Mouse (Mus musculus) intestine, embryonic 15.5 days (tissue): ENCODE results near the gene Prkce. TPM values are rescaled to one million over a fixed set of nuclear protein-coding genes. Genes with fewer than 3 reads are reported as not detected.

Experiments used
- ATAC-seq: fragments of 200-750 bp; cut with Nextera tagmentation; 2 replicates; pipeline ENCODE4 v1.8.0; 2017; ENCODE audit warnings: moderate TSS enrichment, moderate library complexity
- H3K27ac ChIP-seq: fragments of 300-500 bp; sonication (generic); 2 replicates; pipeline ENCODE4 v1.5.1; 2015; ENCODE audit warnings: mild to moderate bottlenecking, inconsistent platforms
- H3K27me3 ChIP-seq: fragments of 300-500 bp; sonication (generic); replicated peaks from 2 replicates; pipeline ENCODE4 v1.6.1; 2015; ENCODE audit warnings: inconsistent platforms
- H3K36me3 ChIP-seq: fragments of 300-500 bp; sonication (generic); 2 replicates; pipeline ENCODE4 v1.6.1; 2015; ENCODE audit warnings: inconsistent platforms
- H3K4me1 ChIP-seq: fragments of 300-500 bp; sonication (generic); replicated peaks from 2 replicates; pipeline ENCODE4 v1.6.1; 2015; ENCODE audit warnings: inconsistent platforms
- H3K4me2 ChIP-seq: fragments of 300-500 bp; sonication (generic); replicated peaks from 2 replicates; pipeline ENCODE4 v1.6.1; 2015; ENCODE audit warnings: mild to moderate bottlenecking, inconsistent platforms
- H3K4me3 ChIP-seq: fragments of 300-500 bp; sonication (generic); replicated peaks from 2 replicates; pipeline ENCODE4 v1.5.1; 2015; ENCODE audit warnings: inconsistent platforms
- H3K9ac ChIP-seq: fragments of 300-500 bp; sonication (generic); 2 replicates; pipeline ENCODE4 v1.6.1; 2015; ENCODE audit warnings: inconsistent platforms
- H3K9me3 ChIP-seq: fragments of 300-500 bp; sonication (generic); 2 replicates; pipeline ENCODE4 v1.6.1; 2016; ENCODE audit warnings: inconsistent platforms
- WGBS: fragments of 180-500 bp; shearing (Covaris S2); methylation state at CpG from one replicate; pipeline ENCODE4 v1.1.7; 2015; 5-methylcytosine and 5-hydroxymethylcytosine counted together
- polyA plus RNA-seq: library from polyadenylated mRNA; unstranded; fragments of >200 nt; fragmentation: Nextera tagmentation; extraction: Ambion mirVana; gene quantifications from 2 replicates; pipeline ENCODE4 v1.2.1, GENCODE M21; 2015

The Prkce gene
- polyA plus RNA-seq, 1 experiment from 2014 or later = 6.6 TPM

- 0 out of 2 replicates have a peak, but pooled peaks cover 4% of the 10 kb centered on the region for H3K4me1 ChIP-seq
- no peak overlapping the region for H3K27ac ChIP-seq
- no peak overlapping the region for H3K4me2 ChIP-seq
- no peaks in the 10 kb centered on the region for H3K36me3 ChIP-seq
- no peak overlapping the region for H3K4me3 ChIP-seq
- no peaks in the 10 kb centered on the region for H3K9me3 ChIP-seq
- 70% methylated on average over 8 of the region's 8 CpGs for WGBS
- H3K9ac ChIP-seq = no peak overlapping the region
- H3K27me3 ChIP-seq = no peaks in the 10 kb centered on the region
- no peak for ATAC-seq
Measured at GRCm38 (mm10) chr17:86405644-86406043, 238.1 kb downstream of the Prkce start.

- WGBS = 78% methylated on average over 8 of the region's 8 CpGs
- Histone ChIP-seq H3K27ac (no peak overlapping the region), H3K36me3 (no peaks in the 10 kb centered on the region), H3K4me3 (no peak overlapping the region), H3K9ac (no peak overlapping the region), H3K4me2 (no peak overlapping the region), H3K27me3 (no peaks in the 10 kb centered on the region), H3K9me3 (no peaks in the 10 kb centered on the region), H3K4me1 (peaks cover 13% of the 10 kb centered on the region; the same call in 1 of the 2 replicates)
- ATAC-seq = no peak
Measured at GRCm38 (mm10) chr17:86407921-86408613, 240.5 kb downstream of the Prkce start.

- 84% methylated on average over 5 of the region's 5 CpGs for WGBS
- H3K4me3 ChIP-seq = no peak overlapping the region
Measured at GRCm38 (mm10) chr17:86408614-86409006, 241.0 kb downstream of the Prkce start.

GRCm38 (mm10) chr17:86409485-86409884 is 241.9 kb downstream of the Prkce start:
- ATAC-seq = no peak
- Histone ChIP-seq H3K36me3 (no peaks in the 10 kb centered on the region), H3K9me3 (no peaks in the 10 kb centered on the region), H3K9ac (no peak overlapping the region), H3K4me1 (peaks cover 13% of the 10 kb centered on the region; the same call in 1 of the 2 replicates), H3K4me3 (no peak overlapping the region), H3K4me2 (no peak overlapping the region), H3K27ac (no peak overlapping the region), H3K27me3 (no peaks in the 10 kb centered on the region)
- 87% methylated on average over 8 of the region's 8 CpGs for WGBS

More at GRCm38 (mm10) chr17:86408614-86409006, 241.0 kb downstream of the Prkce start:
- peaks cover 13% of the 10 kb centered on the region; the same call in 1 of the 2 replicates for H3K4me1 ChIP-seq
- H3K9me3 ChIP-seq = no peaks in the 10 kb centered on the region
- no peak overlapping the region for H3K9ac ChIP-seq
- H3K27me3 ChIP-seq = no peaks in the 10 kb centered on the region
- no peak for ATAC-seq
- H3K4me2 ChIP-seq = no peak overlapping the region
- H3K27ac ChIP-seq = no peak overlapping the region
- H3K36me3 ChIP-seq = no peaks in the 10 kb centered on the region

- 65% methylated on average over 12 of the region's 12 CpGs for WGBS
- H3K27ac ChIP-seq = no peak overlapping the region
- H3K36me3 ChIP-seq = no peaks in the 10 kb centered on the region
Measured at GRCm38 (mm10) chr17:86410496-86410895, 242.9 kb downstream of the Prkce start.

GRCm38 (mm10) chr17:86412141-86412540 is 244.6 kb downstream of the Prkce start:
- H3K36me3 ChIP-seq = no peaks in the 10 kb centered on the region
- no peaks in the 10 kb centered on the region for H3K27me3 ChIP-seq
- no peak overlapping the region for H3K4me2 ChIP-seq
- H3K4me3 ChIP-seq = no peak overlapping the region
- H3K27ac ChIP-seq = no peak overlapping the region
- peaks cover 9% of the 10 kb centered on the region; the same call in 1 of the 2 replicates for H3K4me1 ChIP-seq
- ATAC-seq = peak; percentile 71
- H3K9me3 ChIP-seq = no peaks in the 10 kb centered on the region
- WGBS = 55% methylated on average over 6 of the region's 6 CpGs
- no peak overlapping the region for H3K9ac ChIP-seq

More at GRCm38 (mm10) chr17:86410496-86410895, 242.9 kb downstream of the Prkce start:
- peaks cover 9% of the 10 kb centered on the region; the same call in 1 of the 2 replicates for H3K4me1 ChIP-seq
- no peak for ATAC-seq
- no peak overlapping the region for H3K9ac ChIP-seq
- H3K27me3 ChIP-seq = no peaks in the 10 kb centered on the region
- H3K9me3 ChIP-seq = no peaks in the 10 kb centered on the region
- H3K4me3 ChIP-seq = no peak overlapping the region
- no peak overlapping the region for H3K4me2 ChIP-seq

- Histone ChIP-seq H3K36me3 (no peaks in the 10 kb centered on the region), H3K9me3 (no peaks in the 10 kb centered on the region; the same call in 1 of the 2 replicates), H3K9ac (no peak overlapping the region), H3K27me3 (no peaks in the 10 kb centered on the region), H3K4me2 (no peak overlapping the region), H3K27ac (no peak overlapping the region), H3K4me3 (no peak overlapping the region), H3K4me1 (peaks cover 9% of the 10 kb centered on the region; the same call in 1 of the 2 replicates)
- ATAC-seq = no peak
- 76% methylated on average over 8 of the region's 8 CpGs for WGBS
Measured at GRCm38 (mm10) chr17:86414608-86415007, 247.0 kb downstream of the Prkce start.

GRCm38 (mm10) chr17:86415989-86416388 is 248.4 kb downstream of the Prkce start:
- ATAC-seq = no peak
- Histone ChIP-seq H3K27ac (no peak overlapping the region), H3K27me3 (no peaks in the 10 kb centered on the region), H3K4me1 (peaks cover 9% of the 10 kb centered on the region; the same call in 1 of the 2 replicates), H3K9ac (no peak overlapping the region), H3K4me3 (no peak overlapping the region), H3K9me3 (no peaks in the 10 kb centered on the region; the same call in 1 of the 2 replicates), H3K4me2 (no peak overlapping the region), H3K36me3 (no peaks in the 10 kb centered on the region)
- 80% methylated on average over 7 of the region's 7 CpGs for WGBS

DNA sequence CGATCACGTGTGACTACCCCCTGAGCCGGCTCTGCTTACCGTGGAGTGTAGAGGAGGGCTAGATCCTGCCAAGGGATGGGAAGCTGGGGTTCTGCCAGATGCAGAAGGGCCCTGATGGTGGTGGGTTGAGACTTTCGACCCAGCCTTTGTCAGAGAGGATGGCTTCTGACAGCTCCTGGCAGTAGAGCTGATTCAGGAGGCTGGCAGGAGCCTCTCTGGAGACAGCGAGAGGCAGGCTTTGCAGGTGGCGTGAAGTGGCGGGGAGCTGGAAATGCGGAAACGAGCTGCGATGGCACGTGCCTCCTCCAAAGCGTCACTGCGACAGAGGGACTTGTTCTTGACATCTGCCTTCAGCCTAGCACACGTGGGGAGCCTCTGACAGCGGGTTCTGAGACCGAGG is 250.7 kb downstream of the Prkce start:
- H3K4me3 ChIP-seq = no peak overlapping the region
- WGBS = 83% methylated on average over 17 of the region's 17 CpGs
- no peak for ATAC-seq
- no peaks in the 10 kb centered on the region; the same call in 1 of the 2 replicates for H3K9me3 ChIP-seq
- no peaks in the 10 kb centered on the region for H3K4me1 ChIP-seq
- H3K36me3 ChIP-seq = no peaks in the 10 kb centered on the region
- no peak overlapping the region for H3K4me2 ChIP-seq
- H3K9ac ChIP-seq = no peak overlapping the region
- H3K27ac ChIP-seq = no peak overlapping the region
- H3K27me3 ChIP-seq = no peaks in the 10 kb centered on the region

- peak; percentile 74; the same call in 1 of the 2 replicates for ATAC-seq
- H3K4me3 ChIP-seq = no peak overlapping the region
- no peaks in the 10 kb centered on the region for H3K27me3 ChIP-seq
- 67% methylated on average over 6 of the region's 6 CpGs for WGBS
- no peaks in the 10 kb centered on the region for H3K36me3 ChIP-seq
- H3K4me1 ChIP-seq = no peaks in the 10 kb centered on the region
- H3K27ac ChIP-seq = no peak overlapping the region
- no peak overlapping the region for H3K4me2 ChIP-seq
- no peak overlapping the region for H3K9ac ChIP-seq
- no peaks in the 10 kb centered on the region; the same call in 1 of the 2 replicates for H3K9me3 ChIP-seq
Measured at GRCm38 (mm10) chr17:86419199-86419598, 251.6 kb downstream of the Prkce start.

DNA sequence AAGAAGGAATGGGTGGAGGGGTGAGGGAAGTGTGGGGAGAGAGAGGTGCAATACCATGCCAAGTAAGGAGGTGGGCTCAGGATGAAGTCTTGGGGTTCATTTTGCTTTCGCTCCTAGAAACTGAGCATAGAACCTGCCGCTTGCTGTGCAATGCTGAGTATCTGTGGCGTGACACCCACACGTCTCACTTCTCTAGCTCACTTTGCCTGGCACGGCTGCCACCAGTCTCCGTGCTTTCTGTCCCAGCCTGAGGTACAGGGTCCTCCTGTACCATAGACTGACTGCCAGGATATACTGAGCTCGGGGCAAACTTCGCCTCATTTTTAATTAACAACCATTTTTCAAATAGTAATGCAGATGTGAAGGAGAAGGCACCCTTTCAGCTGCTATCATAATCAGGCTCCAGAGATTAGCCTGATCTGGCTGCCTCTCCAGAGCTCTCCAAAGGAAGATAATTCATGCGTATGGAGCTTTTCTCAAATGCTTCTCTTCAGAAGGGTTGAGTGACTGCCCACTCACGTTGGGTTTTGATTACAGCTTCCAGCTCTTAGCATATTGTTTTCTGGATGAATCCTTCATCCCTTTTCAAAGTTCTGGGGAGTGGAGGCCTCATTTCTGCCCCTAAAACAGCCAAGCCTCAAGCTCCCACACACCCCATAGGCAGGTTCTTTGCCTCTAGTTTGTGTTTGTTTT is 253.2 kb downstream of the Prkce start:
- H3K9ac ChIP-seq = no peak overlapping the region
- H3K36me3 ChIP-seq = no peaks in the 10 kb centered on the region
- ATAC-seq = no peak
- H3K4me2 ChIP-seq = no peak overlapping the region
- WGBS = 87% methylated on average over 10 of the region's 10 CpGs
- no peaks in the 10 kb centered on the region for H3K27me3 ChIP-seq
- no peak overlapping the region for H3K4me3 ChIP-seq
- H3K27ac ChIP-seq = no peak overlapping the region
- H3K9me3 ChIP-seq = no peaks in the 10 kb centered on the region; the same call in 1 of the 2 replicates
- H3K4me1 ChIP-seq = no peaks in the 10 kb centered on the region

DNA sequence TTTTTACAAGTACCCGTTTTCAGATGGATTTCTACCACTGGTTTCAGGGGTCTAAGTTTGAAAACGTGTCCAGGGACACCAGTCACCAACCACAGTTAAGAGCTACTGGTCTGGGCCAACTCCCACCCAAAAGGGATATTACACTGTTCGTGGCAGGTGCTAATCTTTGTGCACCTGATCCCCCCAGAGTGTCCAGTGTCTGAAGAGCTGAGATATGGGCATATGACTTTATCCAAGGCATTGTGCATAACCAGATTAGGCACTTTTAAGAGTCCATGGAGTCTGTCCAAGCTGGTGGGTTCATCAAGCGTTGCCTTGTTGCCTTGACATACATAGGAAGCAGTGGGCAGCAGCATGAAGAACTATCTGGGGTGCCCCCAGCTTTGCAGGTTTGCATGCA is 254.4 kb downstream of the Prkce start:
- Histone ChIP-seq H3K4me2 (no peak overlapping the region), H3K4me3 (no peak overlapping the region), H3K4me1 (no peaks in the 10 kb centered on the region), H3K36me3 (no peaks in the 10 kb centered on the region), H3K27ac (no peak overlapping the region), H3K27me3 (no peaks in the 10 kb centered on the region), H3K9me3 (no peaks in the 10 kb centered on the region; the same call in 1 of the 2 replicates), H3K9ac (no peak overlapping the region)
- ATAC-seq = no peak
- WGBS = 78% methylated on average over 4 of the region's 4 CpGs
